Mouse (Mus musculus): Measurements from ENCODE around the gene Sema3b. TPM values are rescaled to one million over a fixed set of nuclear protein-coding genes. Genes with fewer than 3 reads are reported as not detected.
A peak's percentile ranks its signal among the peaks of the same experiment; 100 is the strongest.

Sema3b gene
- total and polyA plus RNA-seq, 2 experiments = 0.37 to 0.83 TPM

DNA sequence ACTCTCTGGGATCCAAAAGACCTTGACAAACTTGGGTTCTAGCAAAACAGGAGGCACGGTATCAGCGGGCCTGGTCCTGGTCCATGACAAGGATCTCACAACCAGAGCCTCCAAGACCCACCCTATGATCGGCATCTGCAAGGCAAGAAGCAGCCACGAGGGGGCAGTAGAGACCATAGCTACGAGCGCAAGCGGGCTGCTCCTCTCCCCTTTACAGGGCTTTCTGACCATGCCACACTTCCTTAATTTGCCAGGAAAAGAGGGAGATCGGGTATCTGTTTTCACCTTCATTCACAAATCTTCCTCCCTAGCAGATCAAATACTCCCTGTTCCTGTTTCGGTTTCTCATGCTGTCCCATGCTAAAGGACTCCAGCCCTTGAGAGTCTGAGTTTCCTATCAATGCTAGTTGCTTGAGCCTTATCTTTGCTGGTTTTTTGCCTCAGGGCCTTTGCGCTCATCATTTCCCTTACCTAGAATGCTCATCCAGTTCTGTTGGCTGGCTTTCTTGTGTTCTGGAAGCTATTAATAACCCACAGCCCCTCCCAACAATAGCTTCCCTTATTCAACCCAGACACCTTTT lies 6.9 kb downstream of the Sema3b start:
- peak; percentile 63 for DNase-seq (ENCODE audit: extremely low read depth, low read depth, low spot score)

GRCm38 (mm10) chr9:107601275-107601674 lies 7.8 kb downstream of the Sema3b start:
- Histone ChIP-seq H3K9ac (ENCODE audit: low read depth, low read length) (no peak overlapping the region), H3K79me2 (ENCODE audit: control insufficient read depth, insufficient read depth, low read length) (no peaks in the 10 kb centered on the region), H3K4me1 (ENCODE audit: control insufficient read depth, insufficient read depth, low read length) (peaks cover 10% of the 10 kb centered on the region; the same call in 1 of the 2 replicates), H3K27ac (replicated peaks; ENCODE audit: insufficient read depth, low read depth, low read length) (no peak overlapping the region), H3K27me3 (ENCODE audit: control insufficient read depth, insufficient read depth, low read length) (no peaks in the 10 kb centered on the region), H3K4me3 (ENCODE audit: insufficient read depth, low read depth, low read length) (no peak overlapping the region), H3K36me3 (ENCODE audit: control insufficient read depth, insufficient read depth, low read length) (no peaks in the 10 kb centered on the region)
- no peak for TF ChIP-seq POLR2A (IDR thresholded peaks at IDR 0.05; ENCODE audit: extremely low read depth, insufficient read depth, low read length)
- 89% methylated on average over 11 of the region's 11 CpGs for WGBS
- DNase-seq (ENCODE audit: extremely low read depth, low read depth, low spot score) = no peak

More for the DNA sequence above, 6.9 kb downstream of the Sema3b start:
- TF ChIP-seq POLR2A (IDR thresholded peaks at IDR 0.05; ENCODE audit: extremely low read depth, insufficient read depth, low read length) (no peak), CTCF (IDR thresholded peaks at IDR 0.05; ENCODE audit: low read depth, low read length) (peak; percentile 99)
- 11% methylated on average over 10 of the region's 10 CpGs for WGBS
- peaks cover 10% of the 10 kb centered on the region; the same call in 1 of the 2 replicates for H3K4me1 ChIP-seq (ENCODE audit: control insufficient read depth, insufficient read depth, low read length)
- H3K79me2 ChIP-seq (ENCODE audit: control insufficient read depth, insufficient read depth, low read length) = no peaks in the 10 kb centered on the region
- no peaks in the 10 kb centered on the region for H3K27me3 ChIP-seq (ENCODE audit: control insufficient read depth, insufficient read depth, low read length)
- H3K36me3 ChIP-seq (ENCODE audit: control insufficient read depth, insufficient read depth, low read length) = no peaks in the 10 kb centered on the region
- H3K27ac ChIP-seq (replicated peaks; ENCODE audit: insufficient read depth, low read depth, low read length) = no peak overlapping the region
- H3K4me3 ChIP-seq (ENCODE audit: insufficient read depth, low read depth, low read length) = no peak overlapping the region
- no peak overlapping the region for H3K9ac ChIP-seq (ENCODE audit: low read depth, low read length)

DNA sequence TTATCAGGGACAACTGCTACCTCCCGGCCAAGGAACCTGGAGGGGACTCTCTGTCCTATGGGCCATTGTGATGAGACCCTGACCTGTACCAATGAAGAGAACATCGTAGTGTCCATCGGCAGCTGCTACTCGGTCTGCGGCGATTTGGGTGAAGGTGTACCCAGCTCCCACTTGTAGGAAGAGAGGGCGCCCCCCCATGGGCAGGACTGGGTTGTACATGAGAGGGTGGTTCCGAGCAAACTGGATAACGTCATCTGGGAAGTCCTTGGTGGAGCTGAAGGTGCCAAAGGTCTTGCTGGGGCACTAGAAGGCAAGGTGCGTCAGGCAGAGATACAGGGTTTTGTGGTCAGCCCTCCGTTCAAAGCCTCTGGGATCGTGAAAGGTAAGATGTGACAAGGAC lies 8.3 kb downstream of the Sema3b start:
- H3K4me1 ChIP-seq (ENCODE audit: control insufficient read depth, insufficient read depth, low read length) = peaks cover 10% of the 10 kb centered on the region; the same call in 1 of the 2 replicates
- H3K4me3 ChIP-seq (ENCODE audit: insufficient read depth, low read depth, low read length) = no peak overlapping the region
- H3K79me2 ChIP-seq (ENCODE audit: control insufficient read depth, insufficient read depth, low read length) = no peaks in the 10 kb centered on the region
- TF ChIP-seq POLR2A (IDR thresholded peaks at IDR 0.05; ENCODE audit: extremely low read depth, insufficient read depth, low read length) (no peak), CTCF (IDR thresholded peaks at IDR 0.05; ENCODE audit: low read depth, low read length) (peak; percentile 64)
- H3K9ac ChIP-seq (ENCODE audit: low read depth, low read length) = no peak overlapping the region
- peak; percentile 66 for DNase-seq (ENCODE audit: extremely low read depth, low read depth, low spot score)
- H3K27me3 ChIP-seq (ENCODE audit: control insufficient read depth, insufficient read depth, low read length) = no peaks in the 10 kb centered on the region
- no peaks in the 10 kb centered on the region for H3K36me3 ChIP-seq (ENCODE audit: control insufficient read depth, insufficient read depth, low read length)
- no peak overlapping the region for H3K27ac ChIP-seq (replicated peaks; ENCODE audit: insufficient read depth, low read depth, low read length)
- 64% methylated on average over 12 of the region's 12 CpGs for WGBS

GRCm38 (mm10) chr9:107599842-107600241 lies 9.2 kb downstream of the Sema3b start:
- 90% methylated on average over 14 of the region's 14 CpGs for WGBS
- peaks cover 10% of the 10 kb centered on the region; the same call in 1 of the 2 replicates for H3K4me1 ChIP-seq (ENCODE audit: control insufficient read depth, insufficient read depth, low read length)
- H3K4me3 ChIP-seq (ENCODE audit: insufficient read depth, low read depth, low read length) = no peak overlapping the region
- no peak for DNase-seq (ENCODE audit: extremely low read depth, low read depth, low spot score)
- no peaks in the 10 kb centered on the region for H3K79me2 ChIP-seq (ENCODE audit: control insufficient read depth, insufficient read depth, low read length)
- H3K27me3 ChIP-seq (ENCODE audit: control insufficient read depth, insufficient read depth, low read length) = no peaks in the 10 kb centered on the region
- H3K36me3 ChIP-seq (ENCODE audit: control insufficient read depth, insufficient read depth, low read length) = no peaks in the 10 kb centered on the region
- H3K9ac ChIP-seq (ENCODE audit: low read depth, low read length) = no peak overlapping the region
- H3K27ac ChIP-seq (replicated peaks; ENCODE audit: insufficient read depth, low read depth, low read length) = no peak overlapping the region
- TF ChIP-seq POLR2A (IDR thresholded peaks at IDR 0.05; ENCODE audit: extremely low read depth, insufficient read depth, low read length) (no peak), CTCF (IDR thresholded peaks at IDR 0.05; ENCODE audit: low read depth, low read length) (no peak)

- Histone ChIP-seq H3K4me1 (ENCODE audit: control insufficient read depth, insufficient read depth, low read length) (peaks cover 10% of the 10 kb centered on the region; the same call in 1 of the 2 replicates), H3K36me3 (ENCODE audit: control insufficient read depth, insufficient read depth, low read length) (no peaks in the 10 kb centered on the region), H3K4me3 (ENCODE audit: insufficient read depth, low read depth, low read length) (no peak overlapping the region), H3K27me3 (ENCODE audit: control insufficient read depth, insufficient read depth, low read length) (no peaks in the 10 kb centered on the region), H3K79me2 (ENCODE audit: control insufficient read depth, insufficient read depth, low read length) (no peaks in the 10 kb centered on the region), H3K9ac (ENCODE audit: low read depth, low read length) (no peak overlapping the region), H3K27ac (replicated peaks; ENCODE audit: insufficient read depth, low read depth, low read length) (no peak overlapping the region)
- DNase-seq (ENCODE audit: extremely low read depth, low read depth, low spot score) = no peak
- 88% methylated on average over 9 of the region's 9 CpGs for WGBS
- TF ChIP-seq CTCF (IDR thresholded peaks at IDR 0.05; ENCODE audit: low read depth, low read length) = no peak
- TF ChIP-seq POLR2A (IDR thresholded peaks at IDR 0.05; ENCODE audit: extremely low read depth, insufficient read depth, low read length) = no peak
Observed at GRCm38 (mm10) chr9:107599433-107599832, 9.6 kb downstream of the Sema3b start.

DNA sequence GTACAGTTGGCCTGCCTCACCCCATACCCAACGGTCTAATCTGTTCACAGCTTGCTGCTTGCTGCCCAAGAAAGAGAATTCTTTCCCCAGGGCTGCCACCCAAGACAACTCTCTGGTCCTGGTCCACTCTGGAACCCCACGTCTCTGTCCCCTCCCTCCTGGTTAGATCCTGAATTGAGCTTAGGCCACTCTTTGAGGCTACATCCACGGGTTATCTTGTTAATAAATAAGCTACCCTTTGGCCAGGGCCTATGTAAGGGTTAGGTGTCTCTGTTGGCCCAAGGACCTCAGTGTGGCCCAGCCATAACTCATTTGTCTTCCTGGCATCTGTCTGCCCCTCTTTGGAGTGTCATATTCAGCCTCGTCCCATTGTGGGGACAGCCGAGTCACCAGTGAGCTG lies 10.6 kb downstream of the Sema3b start:
- TF ChIP-seq CTCF (IDR thresholded peaks at IDR 0.05; ENCODE audit: low read depth, low read length) (no peak), POLR2A (IDR thresholded peaks at IDR 0.05; ENCODE audit: extremely low read depth, insufficient read depth, low read length) (no peak)
- WGBS = 38% methylated on average over 5 of the region's 5 CpGs
- peak overlapping the region; percentile 18 for H3K9ac ChIP-seq (ENCODE audit: low read depth, low read length)
- H3K4me3 ChIP-seq (ENCODE audit: insufficient read depth, low read depth, low read length) = peak overlapping the region; percentile 8; the same call in 1 of the 2 replicates
- no peaks in the 10 kb centered on the region for H3K79me2 ChIP-seq (ENCODE audit: control insufficient read depth, insufficient read depth, low read length)
- H3K27me3 ChIP-seq (ENCODE audit: control insufficient read depth, insufficient read depth, low read length) = no peaks in the 10 kb centered on the region
- peak overlapping the region; percentile 47 for H3K27ac ChIP-seq (replicated peaks; ENCODE audit: insufficient read depth, low read depth, low read length)
- H3K36me3 ChIP-seq (ENCODE audit: control insufficient read depth, insufficient read depth, low read length) = no peaks in the 10 kb centered on the region; the same call in 1 of the 2 replicates
- H3K4me1 ChIP-seq (ENCODE audit: control insufficient read depth, insufficient read depth, low read length) = peaks cover 16% of the 10 kb centered on the region
- peak; percentile 79 for DNase-seq (ENCODE audit: extremely low read depth, low read depth, low spot score)

Measured in liver, adult 2 months (tissue).